Mouse (Mus musculus): ENCODE results near the gene Oma1. TPM values are rescaled to one million over a fixed set of nuclear protein-coding genes. Genes with fewer than 3 reads are reported as not detected.

The Oma1 gene
- total RNA-seq, 2 experiments from 2014 or later = 6.9 to 7.7 TPM

Other genes with a start within 250 kb of the Oma1 start
- 10 to 100 TPM; 47.0 to 48.3 TPM for gene Mier1, start 199.4 kb upstream of the Oma1 start, total RNA-seq (2021)
- gene Wdr78, start 199.3 kb upstream of the Oma1 start, total RNA-seq (2021) = 1 to 10 TPM; 7.5 to 8.7 TPM
- 10 to 100 TPM; 12.0 to 13.4 TPM for gene Slc35d1, start 98.6 kb upstream of the Oma1 start, total RNA-seq (2021)
- not detected for gene 4921539E11Rik, start 22.9 kb upstream of the Oma1 start, total RNA-seq (2021)

All from left cerebral cortex, postnatal 10 days (tissue).